Mouse (Mus musculus) T-helper 17 cell (primary cell): Measurements from ENCODE around the gene Jak3.
"Not testable (repeated sequence)": the region's sequence is repeated elsewhere in the genome, so short reads cannot be mapped to it uniquely, and the experiment has no call there.

Experiments
- in situ Hi-C, 2 experiments: fragments of 300-600 bp; cut with MboI, MseI; formaldehyde crosslinking; loops; 1 replicate in 1 of 2; 2 replicates in 1 of 2; pipeline ENCODE4 v1.15.1; 2025; ENCODE audit warnings: high pct_unique_total_duplicates in 2 of 2

Gene Jak3

GRCm38 (mm10) chr8:71682832-71683231 lies 6.7 kb downstream of the Jak3 start:
- in situ Hi-C loops = no loop called here

- in situ Hi-C loops = no loop called here
These were observed 8.6 kb downstream of the Jak3 start for GRCm38 (mm10) chr8:71684701-71685100.

GRCm38 (mm10) chr8:71685573-71685972 lies 9.5 kb downstream of the Jak3 start:
- in situ Hi-C loops = no loop called here

GRCm38 (mm10) chr8:71686143-71686734 lies 10.1 kb downstream of the Jak3 start:
- in situ Hi-C loops = no loop called here

- in situ Hi-C loops = no loop called here
These were observed 11.5 kb downstream of the Jak3 start for GRCm38 (mm10) chr8:71687616-71688015.

- in situ Hi-C loops = no loop called here
These were observed 12.9 kb downstream of the Jak3 start, which contains the start of gene Insl3 for GRCm38 (mm10) chr8:71689028-71689427. Gene Insl3 (plus strand): TSS chr8:71689214.

GRCm38 (mm10) chr8:71692509-71692908 lies 16.4 kb downstream of the Jak3 start:
- in situ Hi-C loops = no loop called here

- in situ Hi-C loops = no loop called here
These were observed 17.3 kb downstream of the Jak3 start for GRCm38 (mm10) chr8:71693166-71694041.

GRCm38 (mm10) chr8:71695456-71695855 lies 19.4 kb downstream of the Jak3 start:
- in situ Hi-C loops = not testable (repeated sequence)

- in situ Hi-C loops = no loop called here
These were observed 24.6 kb downstream of the Jak3 start for GRCm38 (mm10) chr8:71700493-71701269.

- in situ Hi-C loops = no loop called here
These were observed 25.5 kb downstream of the Jak3 start, which contains the start of gene B3gnt3 for GRCm38 (mm10) chr8:71701414-71702086. Gene B3gnt3 (minus strand): TSS chr8:71701789.

- in situ Hi-C loops = no loop called here
These were observed 26.0 kb downstream of the Jak3 start for GRCm38 (mm10) chr8:71702087-71702432.

GRCm38 (mm10) chr8:71702923-71703322 lies 26.8 kb downstream of the Jak3 start:
- in situ Hi-C loops = no loop called here

GRCm38 (mm10) chr8:71703400-71703799 lies 27.3 kb downstream of the Jak3 start:
- in situ Hi-C loops = not testable (repeated sequence)

GRCm38 (mm10) chr8:71707874-71708273 lies 31.8 kb downstream of the Jak3 start:
- in situ Hi-C loops = no loop called here

- in situ Hi-C loops = no loop called here
These were observed 33.2 kb downstream of the Jak3 start for GRCm38 (mm10) chr8:71709134-71709799.

GRCm38 (mm10) chr8:71709800-71710446 lies 33.8 kb downstream of the Jak3 start:
- in situ Hi-C loops = no loop called here

- in situ Hi-C loops = no loop called here
These were observed 35.5 kb downstream of the Jak3 start for GRCm38 (mm10) chr8:71711574-71711973.

GRCm38 (mm10) chr8:71715531-71715930 lies 39.4 kb downstream of the Jak3 start:
- in situ Hi-C loops = no loop called here

- in situ Hi-C loops = no loop called here
These were observed 40.5 kb downstream of the Jak3 start for GRCm38 (mm10) chr8:71716561-71717053.
